Comparison of ENCODE assay signal across 17 mouse cellular contexts in the genomic region with DNA sequence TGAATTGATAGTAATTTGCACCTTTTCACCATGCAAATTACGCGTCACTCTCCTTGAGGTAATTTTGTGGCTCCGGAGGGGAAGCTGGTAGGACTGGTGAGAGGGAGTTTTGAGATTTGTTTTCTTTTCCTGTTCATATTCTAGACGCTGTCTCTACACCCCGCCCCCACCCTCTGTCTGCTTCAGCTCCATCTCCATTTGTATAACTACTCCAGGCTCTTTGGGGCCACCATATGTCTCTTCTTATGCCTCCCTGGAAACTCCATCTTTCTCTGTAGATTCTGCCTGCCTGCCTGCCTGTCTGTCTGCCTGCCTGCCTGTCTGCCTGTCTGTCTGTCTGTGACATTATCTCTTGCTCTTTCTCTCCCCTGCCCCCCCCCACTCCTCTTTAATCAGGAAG. TPM values are rescaled to one million over a fixed set of nuclear protein-coding genes. Genes with fewer than 3 reads are reported as not detected.
DNase-seq lines count a peak whose midpoint lies in the region; ATAC-seq lines count a peak whose summit lies in the region.
"Had no signal": no experiment of that assay in that cellular context is flagged by ENCODE, and none has a peak within 500 bp of the region (broad histone marks: within the 10 kb centered on the region; RNA-seq: fewer than 3 reads in every experiment).

No protein-coding gene starts in this region.

- no peaks in the 10 kb centered on the region for H3K9me3 ChIP-seq in forebrain, embryonic 10.5 days
- H3K9me3 ChIP-seq in forebrain, embryonic 11.5 days (ENCODE audit: control insufficient read depth, low read length), result no peaks in the 10 kb centered on the region
- H3K9me3 ChIP-seq in midbrain, embryonic 11.5 days (ENCODE audit: control insufficient read depth, low read length), result no peaks in the 10 kb centered on the region
- no peaks in the 10 kb centered on the region for H3K9me3 ChIP-seq in midbrain, embryonic 16.5 days (replicated peaks; ENCODE audit: control insufficient read depth, low read length, poor library complexity, severe bottlenecking)
- no peaks in the 10 kb centered on the region for H3K9me3 ChIP-seq in hindbrain, embryonic 12.5 days (replicated peaks)

- no peak for ATAC-seq in forebrain, embryonic 11.5 days (replicated peaks; ENCODE audit: low FRiP score)
- ATAC-seq in midbrain, embryonic 11.5 days (ENCODE audit: low FRiP score), result no peak
- ATAC-seq in midbrain, embryonic 16.5 days, result no peak
- no peak for ATAC-seq in hindbrain, embryonic 12.5 days (ENCODE audit: low FRiP score)
- ATAC-seq: inflammation-experienced regulatory T-cells, adult 6 months had no signal

- H3K27ac ChIP-seq in forebrain, embryonic 10.5 days, result peak overlapping the region; percentile 56; the same call in 1 of the 2 replicates
- no peak overlapping the region for H3K27ac ChIP-seq in forebrain, embryonic 11.5 days (ENCODE audit: low read depth, low read length)
- no peak overlapping the region for H3K27ac ChIP-seq in midbrain, embryonic 11.5 days (ENCODE audit: low read depth, low read length)
- H3K27ac ChIP-seq in midbrain, embryonic 16.5 days (ENCODE audit: low read length), result no peak overlapping the region; the same call in 1 of the 2 replicates
- H3K27ac ChIP-seq in hindbrain, embryonic 12.5 days, result peak overlapping the region; percentile 79
- H3K27ac ChIP-seq: limb, embryonic 13.5 days; liver, embryonic 14.5 days had no signal

- H3K27me3 ChIP-seq in forebrain, embryonic 10.5 days (ENCODE audit: poor library complexity, severe bottlenecking), result no peaks in the 10 kb centered on the region
- H3K27me3 ChIP-seq in forebrain, embryonic 11.5 days (ENCODE audit: control insufficient read depth, insufficient read depth, low read length), result no peaks in the 10 kb centered on the region
- H3K27me3 ChIP-seq in midbrain, embryonic 11.5 days (ENCODE audit: control insufficient read depth, insufficient read depth, low read length), result no peaks in the 10 kb centered on the region
- no peaks in the 10 kb centered on the region for H3K27me3 ChIP-seq in midbrain, embryonic 16.5 days (ENCODE audit: control insufficient read depth, insufficient read depth, low read depth, low read length)
- H3K27me3 ChIP-seq in hindbrain, embryonic 12.5 days, result no peaks in the 10 kb centered on the region
- H3K27me3 ChIP-seq: limb, embryonic 13.5 days had no signal

- no peak overlapping the region for H3K9ac ChIP-seq in forebrain, embryonic 11.5 days (ENCODE audit: low read length)
- H3K9ac ChIP-seq in midbrain, embryonic 11.5 days (ENCODE audit: low read length), result 0 out of 2 replicates have a peak overlapping the region, but pooled peaks have one; percentile 9
- no peak overlapping the region for H3K9ac ChIP-seq in midbrain, embryonic 16.5 days (ENCODE audit: low read depth, low read length)
- H3K9ac ChIP-seq in hindbrain, embryonic 12.5 days, result no peak overlapping the region
- H3K9ac ChIP-seq: limb, embryonic 13.5 days; liver, embryonic 14.5 days had no signal

- H3K4me1 ChIP-seq in forebrain, embryonic 10.5 days, result peaks cover 49% of the 10 kb centered on the region
- peaks cover 8% of the 10 kb centered on the region; the same call in 1 of the 2 replicates for H3K4me1 ChIP-seq in forebrain, embryonic 11.5 days (replicated peaks; ENCODE audit: control insufficient read depth, insufficient read depth, low read length)
- H3K4me1 ChIP-seq in midbrain, embryonic 11.5 days (ENCODE audit: control insufficient read depth, insufficient read depth, low read length), result peaks cover 41% of the 10 kb centered on the region
- H3K4me1 ChIP-seq in midbrain, embryonic 16.5 days (ENCODE audit: control insufficient read depth, insufficient read depth, low read length), result peaks cover 55% of the 10 kb centered on the region
- H3K4me1 ChIP-seq in hindbrain, embryonic 12.5 days, result peaks cover 47% of the 10 kb centered on the region

- no peak overlapping the region for H3K4me2 ChIP-seq in forebrain, embryonic 11.5 days (ENCODE audit: low read depth, low read length, severe bottlenecking)
- H3K4me2 ChIP-seq in midbrain, embryonic 11.5 days, result no peak overlapping the region
- no peak overlapping the region for H3K4me2 ChIP-seq in midbrain, embryonic 16.5 days (ENCODE audit: low read length)
- H3K4me2 ChIP-seq in hindbrain, embryonic 12.5 days (replicated peaks), result no peak overlapping the region
- H3K4me2 ChIP-seq: heart, embryonic 11.5 days; limb, embryonic 13.5 days had no signal

- WGBS in forebrain, embryonic 10.5 days, result 86% methylated on average over 5 of the region's 5 CpGs
- 81% methylated on average over 5 of the region's 5 CpGs for WGBS in forebrain, embryonic 11.5 days
- 74% methylated on average over 5 of the region's 5 CpGs for WGBS in midbrain, embryonic 11.5 days
- WGBS in midbrain, embryonic 16.5 days, result 71% methylated on average over 5 of the region's 5 CpGs
- 64% methylated on average over 5 of the region's 5 CpGs for WGBS in hindbrain, embryonic 12.5 days

- H3K36me3 ChIP-seq in forebrain, embryonic 10.5 days (replicated peaks), result no peaks in the 10 kb centered on the region
- H3K36me3 ChIP-seq in forebrain, embryonic 11.5 days (ENCODE audit: control insufficient read depth, insufficient read depth, low read length), result no peaks in the 10 kb centered on the region
- H3K36me3 ChIP-seq in midbrain, embryonic 11.5 days (ENCODE audit: control insufficient read depth, insufficient read depth, low read length), result no peaks in the 10 kb centered on the region
- no peaks in the 10 kb centered on the region for H3K36me3 ChIP-seq in midbrain, embryonic 16.5 days (ENCODE audit: control insufficient read depth, insufficient read depth, low read length)
- H3K36me3 ChIP-seq in hindbrain, embryonic 12.5 days, result no peaks in the 10 kb centered on the region
- H3K36me3 ChIP-seq: limb, embryonic 13.5 days had no signal

- H3K4me3 ChIP-seq in forebrain, embryonic 10.5 days, result no peak overlapping the region
- H3K4me3 ChIP-seq in forebrain, embryonic 11.5 days (ENCODE audit: low read depth, low read length), result no peak overlapping the region
- no peak overlapping the region for H3K4me3 ChIP-seq in midbrain, embryonic 11.5 days (ENCODE audit: low read depth, low read length)
- no peak overlapping the region for H3K4me3 ChIP-seq in midbrain, embryonic 16.5 days (ENCODE audit: low read depth, low read length)
- no peak overlapping the region for H3K4me3 ChIP-seq in hindbrain, embryonic 12.5 days
- H3K4me3 ChIP-seq: limb, embryonic 13.5 days had no signal

- DNase-seq in forebrain, embryonic 10.5 days (ENCODE audit: extremely low spot score, low spot score), result no peak
- no peak for DNase-seq in forebrain, embryonic 11.5 days (ENCODE audit: low spot score)
- no peak for DNase-seq in midbrain, embryonic 11.5 days (ENCODE audit: low spot score, missing footprints)
- peak; percentile 38 for DNase-seq in naive thymus-derived CD4-positive, alpha-beta T cell, adult 2 months (ENCODE audit: low read depth)
- DNase-seq in layer of hippocampus, postnatal 36 days, result no peak
- no peak for DNase-seq in cerebellum, postnatal 36 days
- DNase-seq: adrenal gland, adult 2 months; cerebellum, adult 18-20 months; heart, postnatal 14 days; kidney, postnatal 4 days; right cerebral cortex, adult 18-20 months had no signal

RNA-seq across cellular contexts. Expression of gene Calm1, which starts 26.8 kb away (rescaled TPM):
- polyA plus RNA-seq in forebrain, embryonic 10.5 days (2016; fragmentation: Nextera tagmentation; extraction: Ambion mirVana), result 1,249 and 1,251 TPM in 2 replicates
- 1,244 and 1,283 TPM in 2 replicates for polyA plus RNA-seq in forebrain, embryonic 11.5 days (2014; fragmentation: Nextera tagmentation; extraction: Ambion mirVana)
- polyA plus RNA-seq in midbrain, embryonic 11.5 days (2014; fragmentation: Nextera tagmentation; extraction: Ambion mirVana), result 1,565 and 1,591 TPM in 2 replicates
- polyA plus RNA-seq in midbrain, embryonic 16.5 days (2015; fragmentation: Nextera tagmentation; extraction: Ambion mirVana), result 2,757 and 3,016 TPM in 2 replicates
- polyA plus RNA-seq in hindbrain, embryonic 12.5 days (2016; fragmentation: Nextera tagmentation; extraction: Ambion mirVana), result 1,638 and 1,690 TPM in 2 replicates
- 1,000 to 10,000 TPM; 2,038 to 2,139 TPM for total RNA-seq in layer of hippocampus, postnatal 36 days (2021)

Comparison
In these comparisons a context has a peak if more than half of its experiments do, and no peak if none do; other contexts are left out.
1. H3K27ac ChIP-seq: peak in forebrain, embryonic 10.5 days (single experiment) and hindbrain, embryonic 12.5 days (single experiment); none in forebrain, embryonic 11.5 days (single experiment), midbrain, embryonic 11.5 days (single experiment) and midbrain, embryonic 16.5 days (single experiment).